Mouse (Mus musculus): ENCODE results near the gene Pkd1l1. TPM values are rescaled to one million over a fixed set of nuclear protein-coding genes. Genes with fewer than 3 reads are reported as not detected.

The Pkd1l1 gene
- polyA plus RNA-seq, 1 experiment from 2014 or later: not detected

DNA sequence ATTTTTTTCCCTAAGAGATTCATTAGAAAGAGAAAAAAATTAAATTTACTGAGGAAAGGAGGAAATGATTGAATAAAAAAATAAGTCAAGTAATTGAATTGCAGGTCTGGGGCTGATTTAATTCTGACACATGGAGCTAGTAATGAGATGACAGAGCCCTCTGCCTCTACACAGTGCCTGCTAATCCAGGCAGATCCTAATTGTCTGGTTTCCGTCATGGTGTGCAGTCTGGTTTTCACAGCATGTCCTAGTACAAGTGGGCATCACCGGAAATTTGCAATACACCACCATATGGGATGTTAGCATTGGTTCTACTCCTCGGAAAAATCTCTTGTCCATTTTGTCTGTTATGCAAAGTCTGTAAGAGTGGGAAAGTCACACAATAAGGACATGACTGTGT lies 168.9 kb downstream of the Pkd1l1 start:
- Histone ChIP-seq H3K27ac (no peak overlapping the region), H3K9me3 (no peaks in the 10 kb centered on the region), H3K4me1 (peaks cover 8% of the 10 kb centered on the region), H3K27me3 (ENCODE audit: poor library complexity, severe bottlenecking) (peaks cover 1% of the 10 kb centered on the region; the same call in 1 of the 2 replicates), H3K4me3 (no peak overlapping the region), H3K36me3 (replicated peaks) (no peaks in the 10 kb centered on the region)
- DNase-seq (ENCODE audit: extremely low spot score, low spot score): no peak
- 82% methylated on average over 3 of the region's 3 CpGs for WGBS

DNA sequence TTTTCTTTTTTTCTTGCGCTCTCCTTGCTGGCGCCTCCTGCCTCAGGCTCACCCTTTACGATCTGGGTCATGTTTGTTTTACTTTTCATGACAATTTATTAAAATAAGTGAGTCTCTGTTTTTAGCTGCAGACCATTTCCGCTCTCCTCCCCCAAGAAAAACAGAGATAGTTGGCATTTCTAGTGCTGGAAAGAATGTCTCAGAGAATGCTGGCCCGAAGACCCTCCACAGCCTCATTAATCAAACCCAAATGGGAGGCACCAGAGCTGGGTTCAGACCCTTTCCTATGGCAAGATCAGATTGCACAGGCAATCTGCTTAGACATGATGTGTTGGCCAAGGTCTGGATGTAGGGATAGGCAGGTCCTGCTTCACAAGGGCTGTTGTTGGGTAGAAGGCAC lies 175.6 kb downstream of the Pkd1l1 start:
- peak overlapping the region; percentile 16; the same call in 1 of the 2 replicates for H3K27ac ChIP-seq
- H3K4me3 ChIP-seq: no peak overlapping the region
- 62% methylated on average over 5 of the region's 5 CpGs for whole genome bisulfite sequencing
- no peak for DNase-seq (ENCODE audit: extremely low spot score, low spot score)
- H3K4me1 ChIP-seq: peaks cover 37% of the 10 kb centered on the region
- H3K36me3 ChIP-seq (replicated peaks): no peaks in the 10 kb centered on the region
- no peaks in the 10 kb centered on the region for H3K27me3 ChIP-seq (ENCODE audit: poor library complexity, severe bottlenecking)
- no peaks in the 10 kb centered on the region for H3K9me3 ChIP-seq

DNA sequence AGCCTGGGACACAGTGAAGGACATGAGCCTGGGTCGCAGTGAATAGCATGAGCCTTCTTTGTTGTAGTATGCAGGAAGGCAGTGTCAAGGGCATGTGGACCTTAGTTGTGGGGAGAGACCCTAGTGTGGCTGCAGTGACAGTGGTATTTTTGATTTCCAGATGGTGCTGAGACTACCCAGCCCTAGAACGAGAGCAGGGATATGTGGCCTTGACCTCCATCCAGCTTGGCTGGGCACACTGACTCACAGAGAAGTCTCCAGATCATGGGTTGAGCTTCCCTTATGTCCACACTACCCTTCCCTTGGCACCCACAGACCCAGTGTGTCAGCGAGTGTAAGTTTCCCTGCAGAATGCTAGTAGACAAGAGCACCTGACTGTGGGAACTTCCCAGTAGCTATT lies 178.0 kb downstream of the Pkd1l1 start:
- H3K27me3 ChIP-seq (ENCODE audit: poor library complexity, severe bottlenecking): no peaks in the 10 kb centered on the region
- peaks cover 37% of the 10 kb centered on the region for H3K4me1 ChIP-seq

DNA sequence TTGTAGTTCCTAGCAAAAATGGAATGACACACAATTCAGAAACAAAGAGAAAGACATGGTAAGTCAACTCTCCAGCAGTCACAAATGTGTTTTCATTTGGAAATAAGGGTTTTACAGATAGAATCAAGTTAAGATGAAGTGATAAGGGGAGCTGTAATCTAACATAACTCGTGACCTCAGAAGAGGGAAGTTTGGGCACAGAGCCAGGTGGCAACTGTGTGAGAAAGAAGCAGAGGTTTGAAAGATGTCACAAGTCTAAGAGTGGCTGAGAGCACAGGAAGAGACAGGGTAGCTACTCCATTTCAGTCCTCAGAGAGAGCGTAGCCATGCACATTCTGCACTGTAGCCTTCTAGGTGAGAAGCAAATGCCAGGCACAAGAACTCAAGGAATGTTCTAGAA lies 180.9 kb downstream of the Pkd1l1 start:
- Histone ChIP-seq H3K4me1 (peaks cover 16% of the 10 kb centered on the region), H3K9me3 (no peaks in the 10 kb centered on the region), H3K27me3 (ENCODE audit: poor library complexity, severe bottlenecking) (no peaks in the 10 kb centered on the region), H3K36me3 (replicated peaks) (no peaks in the 10 kb centered on the region), H3K4me3 (no peak overlapping the region), H3K27ac (no peak overlapping the region)
- DNase-seq (ENCODE audit: extremely low spot score, low spot score): no peak
- WGBS: 92% methylated on average over 2 of the region's 2 CpGs

More for the DNA sequence above, 178.0 kb downstream of the Pkd1l1 start:
- Histone ChIP-seq H3K4me3 (no peak overlapping the region), H3K9me3 (no peaks in the 10 kb centered on the region), H3K27ac (no peak overlapping the region), H3K36me3 (replicated peaks) (no peaks in the 10 kb centered on the region)
- DNase-seq (ENCODE audit: extremely low spot score, low spot score): no peak
- WGBS: 89% methylated on average over 3 of the region's 3 CpGs

DNA sequence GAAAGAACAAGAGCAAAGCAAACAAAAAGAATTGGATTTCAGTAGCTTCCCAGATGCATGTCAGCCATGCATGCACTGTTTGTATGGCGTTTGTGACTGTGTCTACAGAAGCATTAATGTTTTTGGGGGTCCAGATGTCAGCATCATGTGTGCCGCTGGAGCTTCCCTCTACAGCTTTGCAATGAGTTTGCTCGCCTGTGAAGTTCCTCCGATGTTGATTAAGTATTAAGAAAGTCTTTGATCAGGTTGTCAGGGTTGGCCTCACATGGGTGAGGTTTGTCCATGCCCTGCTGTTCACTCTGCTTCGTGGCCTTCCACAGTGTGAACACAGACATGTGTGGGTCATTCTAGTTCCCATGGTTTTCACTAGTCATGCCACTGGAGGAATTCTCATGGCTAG lies 183.9 kb downstream of the Pkd1l1 start:
- H3K4me3 ChIP-seq: no peak overlapping the region
- H3K27ac ChIP-seq: no peak overlapping the region
- H3K9me3 ChIP-seq: no peaks in the 10 kb centered on the region
- DNase-seq (ENCODE audit: extremely low spot score, low spot score): no peak
- H3K36me3 ChIP-seq (replicated peaks): no peaks in the 10 kb centered on the region
- H3K4me1 ChIP-seq: no peaks in the 10 kb centered on the region
- no peaks in the 10 kb centered on the region for H3K27me3 ChIP-seq (ENCODE audit: poor library complexity, severe bottlenecking)
- WGBS: 84% methylated on average over 5 of the region's 5 CpGs

DNA sequence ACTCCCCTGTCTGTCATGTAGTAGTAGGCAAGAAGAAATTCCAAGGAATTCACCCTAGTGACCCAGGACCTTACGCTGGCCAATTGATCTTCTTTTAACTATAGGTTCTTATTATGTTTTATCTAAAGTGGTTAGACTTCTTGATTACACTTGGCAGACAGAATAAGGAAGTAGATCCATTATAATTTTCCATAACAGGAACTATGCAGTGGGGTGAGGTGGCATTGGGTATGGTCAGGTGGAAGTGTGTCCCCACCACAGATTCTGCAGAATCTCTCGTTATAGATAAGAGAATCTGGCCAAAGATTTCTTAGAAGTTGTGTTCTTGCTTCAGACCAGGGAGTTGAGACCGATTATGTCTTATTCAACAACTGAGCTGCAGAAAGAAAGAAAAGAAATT lies 185.5 kb downstream of the Pkd1l1 start:
- no peak for DNase-seq (ENCODE audit: extremely low spot score, low spot score)
- Histone ChIP-seq H3K4me1 (no peaks in the 10 kb centered on the region), H3K27ac (no peak overlapping the region), H3K36me3 (replicated peaks) (no peaks in the 10 kb centered on the region), H3K4me3 (no peak overlapping the region), H3K9me3 (no peaks in the 10 kb centered on the region), H3K27me3 (ENCODE audit: poor library complexity, severe bottlenecking) (no peaks in the 10 kb centered on the region)
- WGBS: 90% methylated on average over 3 of the region's 3 CpGs

DNA sequence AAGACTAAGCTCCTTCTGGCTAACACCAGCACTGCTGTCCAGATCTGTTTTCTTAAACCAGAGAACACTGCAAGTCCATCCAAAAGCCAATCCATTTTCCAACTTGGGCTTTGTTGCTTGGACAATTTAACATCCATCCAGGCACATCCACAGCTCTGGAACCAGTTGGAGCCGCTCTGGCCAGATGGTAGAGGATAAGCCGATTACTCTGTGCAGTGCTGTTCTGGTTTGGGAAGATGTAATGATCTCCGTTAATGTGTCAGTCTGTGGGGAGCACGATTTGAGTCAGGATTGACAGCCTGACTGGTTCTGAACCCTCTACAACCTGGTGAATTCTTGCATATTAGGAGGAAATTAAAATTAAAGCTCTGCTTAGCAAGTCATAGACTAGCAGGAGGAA lies 188.7 kb downstream of the Pkd1l1 start:
- H3K4me3 ChIP-seq: no peak overlapping the region
- 92% methylated on average over 4 of the region's 4 CpGs for WGBS

DNA sequence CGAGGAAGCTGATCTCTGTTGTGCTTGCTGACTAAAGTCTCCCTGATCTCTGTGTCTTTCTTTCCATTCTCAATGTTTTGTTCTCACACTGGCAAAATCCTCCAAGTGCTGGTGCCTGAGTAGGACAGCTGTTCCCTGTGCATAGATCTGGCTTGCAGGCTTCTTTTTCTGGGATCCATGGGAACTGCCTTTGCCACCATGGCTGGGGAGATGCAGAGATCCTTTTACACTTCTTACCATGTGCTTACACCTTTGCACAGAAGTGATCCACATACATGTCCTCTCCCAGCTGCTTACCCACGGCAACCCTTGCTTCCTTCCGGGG lies 191.0 kb downstream of the Pkd1l1 start:
- Histone ChIP-seq H3K4me3 (no peak overlapping the region), H3K36me3 (replicated peaks) (no peaks in the 10 kb centered on the region), H3K4me1 (no peaks in the 10 kb centered on the region), H3K27ac (no peak overlapping the region), H3K9me3 (no peaks in the 10 kb centered on the region), H3K27me3 (ENCODE audit: poor library complexity, severe bottlenecking) (no peaks in the 10 kb centered on the region)
- 90% methylated on average over 3 of the region's 3 CpGs for WGBS
- DNase-seq (ENCODE audit: extremely low spot score, low spot score): no peak

More for the DNA sequence above, 188.7 kb downstream of the Pkd1l1 start:
- Histone ChIP-seq H3K36me3 (replicated peaks) (no peaks in the 10 kb centered on the region), H3K9me3 (no peaks in the 10 kb centered on the region), H3K27me3 (ENCODE audit: poor library complexity, severe bottlenecking) (no peaks in the 10 kb centered on the region), H3K4me1 (no peaks in the 10 kb centered on the region), H3K27ac (no peak overlapping the region)
- no peak for DNase-seq (ENCODE audit: extremely low spot score, low spot score)

DNA sequence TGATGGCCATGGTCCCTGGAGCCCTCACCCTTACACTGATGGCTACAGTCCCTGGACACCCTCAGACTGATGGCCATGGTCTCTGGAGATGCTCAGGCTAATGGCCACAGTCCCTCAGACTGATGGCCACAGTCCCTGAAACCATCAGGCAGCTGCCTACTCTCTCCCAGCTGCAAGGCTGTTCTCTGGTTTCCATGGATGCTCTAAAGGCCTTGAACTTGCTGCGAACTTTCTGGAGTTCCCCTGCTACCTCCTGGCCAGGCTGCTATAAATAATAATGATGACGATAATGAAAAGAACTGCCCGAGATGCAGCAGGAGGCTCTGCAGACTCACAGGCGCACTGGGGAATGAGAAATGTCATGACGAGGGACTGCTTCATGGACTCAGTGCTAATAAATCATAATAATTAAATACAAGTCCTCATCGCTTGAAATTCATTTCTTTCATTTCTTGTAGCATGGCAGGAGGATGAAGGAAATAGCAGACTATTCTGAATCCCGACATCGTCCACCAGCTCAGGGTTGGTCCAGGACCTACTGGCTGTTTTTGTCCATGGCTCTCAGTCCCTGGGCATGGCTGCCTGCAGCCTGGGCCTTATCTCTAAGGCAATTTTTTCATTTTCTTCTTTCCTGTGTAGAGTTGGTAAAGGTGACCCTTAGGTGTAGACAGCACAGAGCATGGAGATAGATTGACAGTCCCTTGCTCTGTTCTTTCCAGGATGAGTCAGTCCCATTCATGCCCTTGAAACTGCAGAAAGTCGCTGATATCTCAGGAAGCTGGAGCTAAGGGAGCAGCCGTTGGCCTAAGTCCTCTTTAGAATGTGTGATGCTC lies 191.5 kb downstream of the Pkd1l1 start:
- Histone ChIP-seq H3K4me1 (no peaks in the 10 kb centered on the region), H3K4me3 (no peak overlapping the region), H3K36me3 (replicated peaks) (no peaks in the 10 kb centered on the region), H3K27me3 (ENCODE audit: poor library complexity, severe bottlenecking) (no peaks in the 10 kb centered on the region), H3K9me3 (no peaks in the 10 kb centered on the region), H3K27ac (no peak overlapping the region)
- DNase-seq (ENCODE audit: extremely low spot score, low spot score): no peak
- WGBS: 93% methylated on average over 10 of the region's 10 CpGs

DNA sequence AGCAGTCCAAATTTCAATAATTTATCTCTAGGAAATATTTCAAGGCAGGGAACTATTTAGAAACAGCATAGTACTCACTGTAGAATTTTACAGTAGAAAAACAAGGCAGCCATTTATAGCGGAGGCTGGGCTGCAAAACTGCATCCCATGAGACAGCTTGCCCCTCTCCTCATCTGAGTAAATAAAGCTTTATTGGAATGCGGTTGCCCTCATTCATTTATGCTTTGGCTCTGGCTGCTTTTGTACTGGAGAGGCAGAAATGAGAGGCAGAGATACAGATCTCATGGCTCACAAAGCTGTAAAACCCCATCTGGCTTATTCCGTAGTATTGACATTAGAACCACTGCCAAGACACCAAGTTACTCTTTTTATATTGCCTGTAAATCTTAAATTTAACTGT lies 193.6 kb downstream of the Pkd1l1 start:
- no peak overlapping the region for H3K27ac ChIP-seq
- H3K4me1 ChIP-seq: no peaks in the 10 kb centered on the region
- no peak for DNase-seq (ENCODE audit: extremely low spot score, low spot score)
- H3K9me3 ChIP-seq: no peaks in the 10 kb centered on the region
- WGBS: 87% methylated on average over 3 of the region's 3 CpGs
- no peaks in the 10 kb centered on the region for H3K27me3 ChIP-seq (ENCODE audit: poor library complexity, severe bottlenecking)
- no peaks in the 10 kb centered on the region for H3K36me3 ChIP-seq (replicated peaks)
- H3K4me3 ChIP-seq: no peak overlapping the region

Other genes starting within 250 kb of the Pkd1l1 start
- gene Hus1, start 37.9 kb upstream of the Pkd1l1 start, polyA plus RNA-seq (2016; fragmentation: Nextera tagmentation; extraction: Ambion mirVana): 25.2 and 25.8 TPM in 2 replicates
- gene Gm11992, start 75.3 kb upstream of the Pkd1l1 start, polyA plus RNA-seq (2016; fragmentation: Nextera tagmentation; extraction: Ambion mirVana): 0.48 and 0.69 TPM in 2 replicates
- 0.17 TPM in 1 of 2 replicates, not detected in the other for gene Sun3, start 75.7 kb upstream of the Pkd1l1 start, polyA plus RNA-seq (2016; fragmentation: Nextera tagmentation; extraction: Ambion mirVana)
- 4.1 and 4.9 TPM in 2 replicates for gene Upp1, start 144.8 kb upstream of the Pkd1l1 start, polyA plus RNA-seq (2016; fragmentation: Nextera tagmentation; extraction: Ambion mirVana)
- 0.02 TPM in 2 replicates for gene Abca13, start 218.7 kb upstream of the Pkd1l1 start, polyA plus RNA-seq (2016; fragmentation: Nextera tagmentation; extraction: Ambion mirVana)